Mouse (Mus musculus) liver, embryonic 11.5 days (tissue): Measurements from ENCODE around the gene Map2k7. TPM values are rescaled to one million over a fixed set of nuclear protein-coding genes. Genes with fewer than 3 reads are reported as not detected.

Experiments used
- ATAC-seq: fragments of 200-750 bp; cut with Nextera tagmentation; replicated peaks from 2 replicates; pipeline ENCODE4 v1.8.0; 2017; ENCODE audit warnings: moderate number of reproducible peaks, mild to moderate bottlenecking, moderate TSS enrichment, moderate library complexity; ENCODE audit not compliant: low FRiP score
- DNase-seq: peaks from one replicate; pipeline ENCODE4 v3.0.0-alpha.2; 2017; ENCODE audit warnings: low spot score
- H3K27ac ChIP-seq: fragments of 300-500 bp; sonication (generic); 2 replicates; pipeline ENCODE4 v1.5.1; 2014; ENCODE audit warnings: mild to moderate bottlenecking, low read depth, low read length, control low read depth
- H3K27me3 ChIP-seq: fragments of 300-500 bp; sonication (generic); replicated peaks from 2 replicates; pipeline ENCODE4 v1.6.1; 2014; ENCODE audit warnings: low read length, mixed read lengths; ENCODE audit not compliant: control insufficient read depth, insufficient read depth
- H3K36me3 ChIP-seq: fragments of 300-500 bp; sonication (generic); 2 replicates; pipeline ENCODE4 v1.6.1; 2014; ENCODE audit warnings: mild to moderate bottlenecking, low read length, moderate library complexity, mixed read lengths; ENCODE audit not compliant: control insufficient read depth, insufficient read depth
- H3K4me1 ChIP-seq: fragments of 300-500 bp; sonication (generic); replicated peaks from 2 replicates; pipeline ENCODE4 v1.6.1; 2014; ENCODE audit warnings: low read length, mixed read lengths; ENCODE audit not compliant: control insufficient read depth, insufficient read depth
- H3K4me2 ChIP-seq: fragments of 300-500 bp; sonication (generic); 2 replicates; pipeline ENCODE4 v1.6.1; 2014; ENCODE audit warnings: mild to moderate bottlenecking, control low read depth, moderate library complexity
- H3K4me3 ChIP-seq: fragments of 300-500 bp; sonication (generic); 2 replicates; pipeline ENCODE4 v1.5.1; 2014; ENCODE audit warnings: low read depth, low read length, control low read depth
- H3K9ac ChIP-seq: fragments of 300-500 bp; sonication (generic); 2 replicates; pipeline ENCODE4 v1.6.1; 2014; ENCODE audit warnings: low read depth, low read length, control low read depth
- H3K9me3 ChIP-seq: fragments of 300-500 bp; sonication (generic); 2 replicates; pipeline ENCODE4 v1.6.1; 2016; ENCODE audit warnings: low read length, inconsistent platforms, mixed read lengths; ENCODE audit not compliant: control insufficient read depth
- WGBS: fragments of 180-500 bp; shearing (Covaris S2); extraction: QIAGEN DNeasy Blood & Tissue Kit; methylation state at CpG from one replicate; pipeline ENCODE4 v1.1.7; 2014; 5-methylcytosine and 5-hydroxymethylcytosine counted together
- polyA plus RNA-seq: library from polyadenylated mRNA; unstranded; fragments of >200 nt; fragmentation: Nextera tagmentation; extraction: Ambion mirVana; gene quantifications from 2 replicates; pipeline ENCODE4 v1.2.1, GENCODE M21; 2014

Gene Map2k7
- polyA plus RNA-seq, 1 experiment from 2014 or later, result 13.9 TPM

DNA sequence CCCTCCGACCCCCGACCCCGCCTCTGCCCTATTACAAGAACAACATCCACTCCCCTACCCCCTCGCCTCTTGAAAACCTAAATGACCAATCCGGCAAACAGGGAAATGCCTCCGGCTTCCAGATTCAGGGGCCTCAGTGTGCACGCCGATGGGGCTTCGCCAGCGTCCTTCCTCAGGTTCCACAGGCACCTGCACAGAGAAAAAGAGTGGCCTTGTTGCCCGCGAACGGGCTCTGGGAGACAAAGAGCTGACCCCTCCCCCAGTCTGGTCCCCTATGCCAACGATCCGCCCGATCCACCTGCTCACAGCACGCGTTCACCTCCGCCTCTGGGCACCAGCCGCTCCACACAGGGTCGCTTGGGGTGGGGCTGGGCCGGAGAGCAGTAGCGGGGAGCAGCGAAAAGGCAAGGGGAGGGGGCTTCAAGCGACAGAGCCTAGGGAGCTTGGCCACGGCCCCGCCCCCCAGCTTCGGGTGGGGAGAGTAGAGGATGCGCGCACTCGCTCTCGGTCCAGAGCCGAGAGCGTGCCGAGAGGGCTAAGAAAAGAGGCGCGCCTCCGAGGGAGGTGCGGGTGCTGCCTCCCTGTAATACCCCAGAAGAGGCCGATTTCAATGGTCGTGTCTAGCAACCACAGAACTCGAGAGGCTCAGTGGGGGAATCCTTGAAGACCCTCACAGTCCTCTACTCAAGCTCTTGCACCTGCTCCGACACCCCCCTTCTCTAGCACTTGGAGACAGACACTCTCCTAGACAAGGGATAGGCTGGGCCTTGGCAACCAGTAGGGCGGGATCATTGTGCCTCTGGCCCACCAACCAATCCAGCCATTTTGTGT, 21.5 kb upstream of the Map2k7 start, which contains the start of gene Prr36:
TSS of gene Prr36 (minus strand) at position 669 of the 831 bp plus-strand sequence.
- Histone ChIP-seq H3K9me3 (no peaks in the 10 kb centered on the region), H3K4me2 (peak within 1 kb of the TSS; percentile 74), H3K27me3 (peaks cover 58% of the 10 kb centered on the region), H3K36me3 (no peaks in the 10 kb centered on the region), H3K9ac (no peak within 1 kb of the TSS; the same call in 1 of the 2 replicates), H3K4me1 (peaks cover 21% of the 10 kb centered on the region), H3K27ac (no peak within 1 kb of the TSS), H3K4me3 (peak within 1 kb of the TSS; percentile 40)
- DNase-seq, result peak; percentile 60
- ATAC-seq, result no peak
- 3% methylated on average over 44 of the region's 44 CpGs for WGBS

GRCm38 (mm10) chr8:4219617-4220016, 18.9 kb upstream of the Map2k7 start:
- Histone ChIP-seq H3K27me3 (peaks cover 54% of the 10 kb centered on the region), H3K27ac (no peak overlapping the region), H3K4me2 (no peak overlapping the region), H3K36me3 (no peaks in the 10 kb centered on the region), H3K4me3 (no peak overlapping the region), H3K9me3 (no peaks in the 10 kb centered on the region), H3K4me1 (peaks cover 6% of the 10 kb centered on the region; the same call in 1 of the 2 replicates), H3K9ac (no peak overlapping the region)
- 81% methylated on average over 3 of the region's 3 CpGs for WGBS
- no peak for DNase-seq
- no peak for ATAC-seq

GRCm38 (mm10) chr8:4222059-4222458, 16.5 kb upstream of the Map2k7 start:
- H3K4me1 ChIP-seq, result peaks cover 5% of the 10 kb centered on the region; the same call in 1 of the 2 replicates
- ATAC-seq (no peak), DNase-seq (no peak)
- H3K4me3 ChIP-seq, result no peak overlapping the region
- H3K36me3 ChIP-seq, result no peaks in the 10 kb centered on the region
- H3K27me3 ChIP-seq, result peaks cover 47% of the 10 kb centered on the region
- H3K9ac ChIP-seq, result no peak overlapping the region
- no peaks in the 10 kb centered on the region for H3K9me3 ChIP-seq
- H3K4me2 ChIP-seq, result no peak overlapping the region
- no peak overlapping the region for H3K27ac ChIP-seq

GRCm38 (mm10) chr8:4226323-4226722, 12.2 kb upstream of the Map2k7 start:
- Histone ChIP-seq H3K9me3 (no peaks in the 10 kb centered on the region), H3K4me3 (peak overlapping the region; percentile 28), H3K9ac (no peak overlapping the region), H3K4me1 (peaks cover 5% of the 10 kb centered on the region; the same call in 1 of the 2 replicates), H3K27ac (no peak overlapping the region), H3K36me3 (no peaks in the 10 kb centered on the region), H3K4me2 (peak overlapping the region; percentile 54), H3K27me3 (peaks cover 40% of the 10 kb centered on the region)
- ATAC-seq (peak; percentile 19; the same call in 1 of the 2 replicates), DNase-seq (no peak)
- 23% methylated on average over 4 of the region's 4 CpGs for WGBS

GRCm38 (mm10) chr8:4226739-4227347, 11.7 kb upstream of the Map2k7 start, which contains the start of gene Lrrc8e:
Lrrc8e (plus strand) TSS chr8:4226827.
- DNase-seq (no peak), ATAC-seq (peak; percentile 74)
- no peaks in the 10 kb centered on the region for H3K9me3 ChIP-seq
- peak within 1 kb of the TSS; percentile 28 for H3K4me3 ChIP-seq
- no peak within 1 kb of the TSS for H3K27ac ChIP-seq
- H3K27me3 ChIP-seq, result peaks cover 40% of the 10 kb centered on the region
- peaks cover 5% of the 10 kb centered on the region; the same call in 1 of the 2 replicates for H3K4me1 ChIP-seq
- WGBS, result 6% methylated on average over 32 of the region's 33 CpGs
- peak within 1 kb of the TSS; percentile 54 for H3K4me2 ChIP-seq
- no peaks in the 10 kb centered on the region for H3K36me3 ChIP-seq
- H3K9ac ChIP-seq, result 0 out of 2 replicates have a peak within 1 kb of the TSS, but pooled peaks have one; percentile 12

- Histone ChIP-seq H3K27ac (no peak overlapping the region), H3K27me3 (peaks cover 40% of the 10 kb centered on the region), H3K36me3 (no peaks in the 10 kb centered on the region), H3K4me3 (no peak overlapping the region), H3K4me2 (no peak overlapping the region), H3K4me1 (peaks cover 5% of the 10 kb centered on the region; the same call in 1 of the 2 replicates), H3K9ac (no peak overlapping the region), H3K9me3 (no peaks in the 10 kb centered on the region)
- 83% methylated on average over 4 of the region's 4 CpGs for WGBS
- no peak for ATAC-seq
- no peak for DNase-seq
These were observed 10.6 kb upstream of the Map2k7 start for GRCm38 (mm10) chr8:4227919-4228318.

GRCm38 (mm10) chr8:4229784-4230183, 8.8 kb upstream of the Map2k7 start:
- DNase-seq (no peak), ATAC-seq (no peak)
- 61% methylated on average over 5 of the region's 5 CpGs for WGBS
- no peak overlapping the region for H3K9ac ChIP-seq
- H3K4me3 ChIP-seq, result no peak overlapping the region
- H3K4me1 ChIP-seq, result peaks cover 5% of the 10 kb centered on the region; the same call in 1 of the 2 replicates
- H3K27ac ChIP-seq, result no peak overlapping the region
- H3K4me2 ChIP-seq, result no peak overlapping the region
- H3K27me3 ChIP-seq, result peaks cover 29% of the 10 kb centered on the region
- no peaks in the 10 kb centered on the region for H3K36me3 ChIP-seq
- no peaks in the 10 kb centered on the region for H3K9me3 ChIP-seq

GRCm38 (mm10) chr8:4230612-4231351, 7.8 kb upstream of the Map2k7 start:
- Histone ChIP-seq H3K4me3 (no peak overlapping the region), H3K36me3 (no peaks in the 10 kb centered on the region), H3K9me3 (no peaks in the 10 kb centered on the region), H3K27me3 (peaks cover 25% of the 10 kb centered on the region), H3K27ac (no peak overlapping the region), H3K4me2 (no peak overlapping the region), H3K9ac (no peak overlapping the region), H3K4me1 (peaks cover 5% of the 10 kb centered on the region; the same call in 1 of the 2 replicates)
- no peak for DNase-seq
- 50% methylated on average over 10 of the region's 10 CpGs for WGBS
- ATAC-seq, result 0 out of 2 replicates have a peak, but pooled peaks have one; percentile 34
